Mouse (Mus musculus) ES-CJ7 (cell line): ENCODE measurements at regions not wholly inside any gene's neighbourhood (a gene's known extent, or its start where the extent isn't known, plus 50 kb on each side); places are given as distances from the start of the nearest gene placed in this dataset.
A peak's percentile ranks its signal among the peaks of the same experiment; 100 is the strongest.
"Not testable (repeated sequence)": the region's sequence is repeated elsewhere in the genome, so short reads cannot be mapped to it uniquely, and the experiment has no call there.

ENCODE experiments used
- DNase-seq: peaks from one replicate; pipeline ENCODE4 v3.0.0; 2011; ENCODE audit warnings: low read depth, low spot score

GRCm38 (mm10) chr3:21728019-21728418 is 348.4 kb upstream of the Tbl1xr1 start:
- DNase-seq, result peak; percentile 63

GRCm38 (mm10) chr3:21729328-21729727 is 347.1 kb upstream of the Tbl1xr1 start:
- no peak for DNase-seq

- peak; percentile 4 for DNase-seq
These were observed 340.8 kb upstream of the Tbl1xr1 start for GRCm38 (mm10) chr3:21735688-21736087.

- DNase-seq, result no peak
These were observed 336.7 kb upstream of the Tbl1xr1 start for GRCm38 (mm10) chr3:21739720-21740119.

- DNase-seq, result no peak
These were observed 332.3 kb upstream of the Tbl1xr1 start for GRCm38 (mm10) chr3:21744107-21744506.

GRCm38 (mm10) chr3:21760516-21761218 is 315.8 kb upstream of the Tbl1xr1 start:
- no peak for DNase-seq

GRCm38 (mm10) chr3:21761219-21761600 is 315.2 kb upstream of the Tbl1xr1 start:
- no peak for DNase-seq

GRCm38 (mm10) chr3:21761909-21762308 is 314.5 kb upstream of the Tbl1xr1 start:
- DNase-seq, result no peak

GRCm38 (mm10) chr3:21768081-21768480 is 308.4 kb upstream of the Tbl1xr1 start:
- no peak for DNase-seq

- DNase-seq, result no peak
These were observed 306.4 kb upstream of the Tbl1xr1 start for GRCm38 (mm10) chr3:21769920-21770547.

GRCm38 (mm10) chr3:21771752-21772298 is 304.6 kb upstream of the Tbl1xr1 start:
- no peak for DNase-seq

GRCm38 (mm10) chr3:21774172-21774842 is 302.1 kb upstream of the Tbl1xr1 start:
- no peak for DNase-seq

GRCm38 (mm10) chr3:21778789-21779188 is 297.7 kb upstream of the Tbl1xr1 start:
- no peak for DNase-seq

- no peak for DNase-seq
These were observed 284.3 kb upstream of the Tbl1xr1 start for GRCm38 (mm10) chr3:21791983-21792631.

GRCm38 (mm10) chr3:21798139-21798538 is 278.3 kb upstream of the Tbl1xr1 start:
- peak; percentile 31 for DNase-seq

- not testable (repeated sequence) for DNase-seq
These were observed 272.6 kb upstream of the Tbl1xr1 start for GRCm38 (mm10) chr3:21803886-21804285.

- no peak for DNase-seq
These were observed 269.8 kb upstream of the Tbl1xr1 start for GRCm38 (mm10) chr3:21806494-21807157.

GRCm38 (mm10) chr3:21808539-21808938 is 267.9 kb upstream of the Tbl1xr1 start:
- DNase-seq, result no peak

GRCm38 (mm10) chr3:21809769-21810470 is 266.5 kb upstream of the Tbl1xr1 start:
- no peak for DNase-seq

- no peak for DNase-seq
These were observed 263.1 kb upstream of the Tbl1xr1 start for GRCm38 (mm10) chr3:21813401-21813800.
